Mouse (Mus musculus) ovary, postnatal 14 days (tissue): Measurements from ENCODE around the gene March5.
"Not testable (repeated sequence)": the region's sequence is repeated elsewhere in the genome, so short reads cannot be mapped to it uniquely, and the experiment has no call there.

Experiments used
- DNase-seq: peaks from one replicate; pipeline ENCODE4 v3.0.0; 2022; ENCODE audit warnings: low spot score

March5 gene

DNA sequence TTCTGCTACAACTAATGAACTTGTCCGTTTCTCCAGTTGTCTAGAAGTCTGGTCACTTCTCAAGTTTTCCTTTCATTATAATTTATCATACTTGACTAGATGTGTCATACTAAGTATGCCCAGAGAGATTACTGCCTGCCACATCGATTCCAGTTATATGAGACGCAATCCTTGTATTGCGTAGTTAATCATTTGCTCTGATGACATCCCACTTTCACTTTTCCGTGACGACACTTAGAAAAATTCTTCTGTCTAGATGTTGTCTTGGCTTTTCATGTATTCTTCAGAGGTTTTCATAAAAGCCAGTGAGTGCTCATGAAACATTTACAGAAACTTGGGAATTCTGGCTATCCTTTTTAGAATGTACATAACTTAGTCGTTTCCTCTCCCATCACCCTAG is 1.6 kb downstream of the March5 start:
- DNase-seq: no peak

DNA sequence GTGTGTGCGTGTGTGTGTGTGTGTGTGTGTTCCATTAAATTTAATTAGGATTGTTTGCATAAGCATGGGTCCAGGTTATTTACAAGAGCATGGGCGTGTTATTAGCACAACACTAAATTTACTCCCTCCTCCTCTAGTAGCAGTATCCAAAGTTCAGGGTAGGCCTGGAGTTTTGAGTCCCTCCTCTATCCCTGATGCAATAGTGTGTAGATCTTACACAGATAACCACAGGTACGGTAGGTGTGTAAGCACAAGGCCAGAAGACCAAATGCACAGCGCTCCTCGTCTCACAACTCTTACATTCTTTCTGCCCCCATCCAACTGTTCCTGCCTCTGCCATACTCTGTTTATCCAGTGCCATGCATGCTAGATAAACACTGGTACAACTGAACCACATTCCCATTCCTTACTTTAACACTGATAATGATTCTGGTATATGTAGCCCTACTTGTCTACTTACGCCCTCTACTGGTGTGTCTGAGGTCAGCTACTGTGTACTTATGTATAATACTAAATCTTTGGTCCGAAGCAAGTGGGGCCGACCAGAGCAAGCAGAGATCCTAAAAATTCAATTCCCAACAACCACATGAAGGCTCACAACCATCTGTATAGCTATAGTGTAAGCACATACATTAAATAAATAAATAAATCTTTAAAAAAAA is 2.3 kb downstream of the March5 start:
- no peak for DNase-seq

DNA sequence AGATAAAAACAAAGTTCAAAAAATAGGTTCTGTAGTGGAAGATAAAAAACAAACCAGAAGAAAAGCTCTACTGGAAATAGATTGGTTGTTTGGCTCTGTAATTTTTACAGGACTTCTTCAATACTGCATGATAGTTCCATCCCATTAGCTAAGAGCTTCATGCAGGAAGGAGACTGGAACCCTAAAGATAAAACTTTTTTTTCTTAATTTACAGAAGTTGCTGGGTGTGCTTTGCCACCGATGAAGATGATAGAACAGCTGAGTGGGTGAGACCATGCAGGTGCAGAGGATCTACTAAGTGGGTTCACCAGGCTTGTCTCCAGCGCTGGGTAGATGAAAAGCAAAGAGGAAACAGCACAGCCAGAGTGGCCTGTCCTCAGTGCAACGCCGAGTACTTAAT is 3.1 kb downstream of the March5 start:
- DNase-seq: no peak

DNA sequence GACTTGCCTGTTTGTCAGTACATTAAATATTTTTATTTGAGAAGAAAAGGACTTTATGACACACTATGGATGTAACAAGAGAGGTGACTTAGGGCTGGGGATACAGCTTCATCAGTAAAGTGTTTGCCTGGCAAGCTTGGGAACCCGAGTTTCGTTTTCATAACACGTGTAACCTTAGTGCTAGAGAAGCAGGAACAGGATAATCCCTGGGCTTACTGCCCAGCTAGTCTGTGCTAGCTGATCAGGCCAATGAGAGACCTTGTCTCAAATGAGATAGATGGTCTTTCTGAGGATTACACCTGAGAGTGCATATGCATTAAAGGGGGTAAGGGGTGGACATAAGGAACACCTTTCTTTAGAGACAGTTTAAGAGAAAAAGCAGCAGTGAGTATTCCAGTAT is 4.1 kb downstream of the March5 start:
- DNase-seq: no peak

DNA sequence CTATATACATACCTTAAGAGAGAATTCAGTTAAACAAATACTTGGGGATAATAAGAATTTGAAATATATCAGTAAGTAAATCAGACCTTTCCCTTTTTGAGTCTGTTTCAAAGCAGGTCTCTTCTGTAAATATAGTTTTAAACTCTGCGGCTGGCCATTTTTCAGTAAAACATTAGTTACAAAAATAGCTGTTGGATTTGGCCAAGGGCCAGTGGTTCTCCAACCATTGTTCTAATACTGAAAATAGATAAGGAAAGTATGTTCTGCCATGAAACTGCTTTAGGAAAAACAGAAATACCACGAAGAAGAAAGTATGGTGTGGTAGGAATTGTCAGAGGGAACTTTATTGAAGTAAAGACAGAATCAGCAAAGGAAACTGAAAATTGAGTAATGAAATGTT is 7.4 kb downstream of the March5 start:
- DNase-seq: no peak

DNA sequence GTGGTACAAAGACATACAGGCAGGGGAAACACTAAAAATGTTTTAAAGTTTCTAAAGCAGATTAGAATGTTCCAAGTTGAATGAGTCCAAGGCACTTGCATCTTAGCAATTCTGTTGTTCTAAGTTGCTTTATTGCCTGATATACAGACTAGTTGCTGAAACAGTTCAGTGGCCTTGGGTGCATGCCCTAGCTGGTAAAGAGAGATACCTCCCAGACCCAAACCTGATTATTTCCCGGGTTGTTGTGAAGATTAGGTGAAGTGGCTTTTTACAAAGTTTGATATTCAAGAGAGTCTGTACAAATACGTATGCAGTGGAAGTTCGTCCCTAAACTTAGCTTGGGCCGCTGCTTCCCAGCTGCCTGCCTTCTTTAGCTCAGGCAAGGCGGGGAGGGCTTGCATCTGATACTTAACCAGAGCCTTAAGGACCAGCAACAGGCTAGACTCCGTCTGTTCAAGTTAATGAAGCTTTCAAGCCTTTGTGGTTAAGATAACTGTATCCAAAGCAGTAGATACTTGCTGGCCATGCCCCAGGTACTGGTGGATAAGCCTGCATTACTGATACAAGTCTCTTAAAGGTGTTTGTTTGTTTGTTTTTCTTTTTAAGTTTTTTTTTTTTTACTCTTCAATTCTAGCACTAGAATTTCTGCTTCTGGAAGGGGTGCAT is 18.0 kb downstream of the March5 start:
- DNase-seq: no peak

DNA sequence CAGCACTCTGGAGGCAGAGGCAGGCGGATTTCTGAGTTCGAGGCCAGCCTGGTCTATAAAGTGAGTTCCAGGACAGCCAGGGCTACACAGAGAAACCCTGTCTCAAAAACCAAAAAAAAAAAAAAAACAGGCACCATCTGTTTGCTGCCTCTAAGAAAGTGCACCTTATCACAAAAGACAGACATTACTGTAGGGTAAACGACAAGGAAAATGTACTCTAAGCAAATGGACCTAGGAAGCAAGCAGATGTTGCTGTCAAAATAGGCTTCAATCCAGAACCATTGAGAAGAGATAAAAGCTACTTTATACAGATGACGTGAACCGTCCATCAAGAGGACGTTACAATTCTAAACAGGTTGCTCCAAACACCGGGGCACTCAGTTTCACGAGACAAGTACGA is 25.3 kb downstream of the March5 start:
- not testable (repeated sequence) for DNase-seq

DNA sequence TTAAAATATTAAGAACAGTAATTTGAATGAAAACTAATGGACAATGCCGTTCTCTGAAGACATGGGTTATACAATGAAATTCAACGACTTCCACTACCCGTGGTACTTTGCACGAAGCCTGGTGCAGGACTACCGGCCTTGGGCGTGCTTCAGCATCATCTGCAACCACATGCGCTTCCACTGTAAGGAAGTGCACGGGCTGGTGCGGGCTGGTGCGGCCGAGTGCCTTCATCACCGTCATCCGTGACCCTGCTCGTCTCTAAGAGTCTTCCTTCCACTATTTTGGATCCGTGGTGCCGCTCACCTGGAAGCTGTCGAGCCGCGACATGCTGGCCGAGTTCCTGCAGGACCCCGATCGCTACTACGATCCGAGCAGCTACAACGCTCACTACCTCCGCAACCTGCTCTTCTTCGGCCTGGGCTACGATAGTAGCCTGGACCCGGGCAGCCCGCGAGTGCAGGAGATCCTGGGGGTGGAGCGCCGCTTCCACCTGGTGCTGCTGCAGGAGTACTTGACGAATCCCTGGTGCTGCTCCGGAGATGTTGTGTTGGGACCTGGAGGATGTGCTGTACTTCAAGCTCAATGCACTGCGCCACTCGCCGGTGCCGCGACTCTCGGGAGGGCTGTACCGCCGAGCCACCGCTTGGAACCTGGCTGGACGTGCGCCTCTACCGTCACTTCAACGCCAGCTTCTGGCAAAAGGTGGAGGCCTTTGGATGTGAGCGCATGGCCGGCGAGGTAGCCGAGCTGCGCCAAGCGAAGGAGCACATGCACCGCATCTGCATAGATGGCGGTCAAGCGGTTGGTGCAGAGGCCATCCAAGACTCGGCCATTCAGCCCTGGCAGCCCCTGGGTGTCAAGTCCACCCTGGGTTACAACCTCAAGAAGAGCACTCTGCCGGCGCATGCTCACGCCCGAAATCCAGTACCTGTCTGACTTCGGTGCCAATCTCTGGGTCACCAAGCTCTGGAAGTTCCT is 26.5 kb downstream of the March5 start:
- DNase-seq: no peak

DNA sequence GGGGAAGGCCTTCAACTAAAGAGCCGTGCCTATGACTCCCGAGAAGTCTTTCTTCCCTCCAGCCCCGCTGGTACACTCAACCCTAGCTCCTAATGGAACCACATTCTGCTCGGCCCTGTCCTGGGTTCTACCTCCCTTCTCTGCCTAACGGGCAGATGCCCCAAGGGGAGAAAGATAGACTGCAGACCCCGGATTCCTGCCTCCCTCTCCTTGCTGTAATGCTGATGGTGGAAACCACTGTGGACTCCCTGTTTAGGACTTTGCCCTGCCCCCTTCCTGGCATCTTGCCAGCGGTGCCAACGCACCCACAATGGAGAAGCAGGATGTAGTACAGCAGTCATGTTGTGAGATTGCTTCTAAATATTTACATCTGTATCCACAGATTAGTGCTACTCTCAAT is 28.5 kb downstream of the March5 start:
- DNase-seq: no peak

DNA sequence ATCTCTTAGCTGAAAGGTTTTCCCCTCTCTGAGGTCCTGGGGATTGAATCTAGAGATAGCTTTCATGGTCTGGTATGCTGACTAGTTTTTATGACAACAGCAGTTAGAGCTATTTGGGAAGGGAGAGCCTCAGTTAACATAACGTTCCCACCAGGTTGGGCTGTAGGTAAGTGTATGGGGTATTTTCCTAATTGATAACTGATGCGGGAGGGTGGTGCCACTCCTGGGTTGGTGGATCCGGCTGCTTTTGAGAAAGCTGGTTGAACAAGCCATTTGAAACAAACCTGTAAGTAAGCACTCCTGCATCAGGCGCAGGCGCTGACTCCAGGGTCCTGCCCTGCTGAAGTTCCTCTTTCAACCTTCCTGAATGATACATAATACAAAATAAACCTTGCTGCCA is 30.0 kb downstream of the March5 start:
- DNase-seq: no peak

DNA sequence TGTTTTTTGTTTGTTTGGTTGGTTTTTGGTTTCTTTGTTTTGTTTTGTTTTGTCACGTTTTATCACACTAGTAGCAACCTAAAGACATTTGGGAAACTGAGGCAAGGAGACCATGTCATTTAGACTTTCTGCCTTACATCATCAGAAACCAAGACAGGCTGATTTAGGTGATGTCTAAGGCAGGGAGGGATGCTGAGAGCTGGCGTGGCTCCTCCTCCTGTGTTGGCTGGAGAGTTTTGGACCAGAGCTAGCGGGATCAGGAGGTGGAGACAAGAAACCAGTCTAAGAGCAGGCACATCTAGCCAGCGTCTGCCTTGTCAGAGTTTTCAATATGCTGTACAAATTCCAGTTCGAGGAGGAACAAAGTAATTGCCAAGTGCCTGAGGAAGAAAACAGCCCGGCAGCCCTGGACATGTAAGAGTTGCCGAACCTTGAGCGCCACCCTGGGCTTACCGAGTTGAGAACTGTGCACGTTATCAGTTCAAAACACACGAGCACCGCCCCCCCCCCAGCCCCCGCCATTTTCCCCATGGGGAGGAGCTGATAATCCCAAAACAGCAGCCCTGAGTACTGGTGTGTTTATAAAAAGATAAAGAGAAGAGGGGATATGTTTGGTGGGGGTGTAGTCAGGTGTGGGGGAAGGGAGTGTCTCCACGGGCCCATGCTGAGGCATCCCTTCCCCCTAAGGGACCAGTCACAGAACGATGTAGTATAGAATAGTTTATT is 30.5 kb downstream of the March5 start:
- DNase-seq: no peak

DNA sequence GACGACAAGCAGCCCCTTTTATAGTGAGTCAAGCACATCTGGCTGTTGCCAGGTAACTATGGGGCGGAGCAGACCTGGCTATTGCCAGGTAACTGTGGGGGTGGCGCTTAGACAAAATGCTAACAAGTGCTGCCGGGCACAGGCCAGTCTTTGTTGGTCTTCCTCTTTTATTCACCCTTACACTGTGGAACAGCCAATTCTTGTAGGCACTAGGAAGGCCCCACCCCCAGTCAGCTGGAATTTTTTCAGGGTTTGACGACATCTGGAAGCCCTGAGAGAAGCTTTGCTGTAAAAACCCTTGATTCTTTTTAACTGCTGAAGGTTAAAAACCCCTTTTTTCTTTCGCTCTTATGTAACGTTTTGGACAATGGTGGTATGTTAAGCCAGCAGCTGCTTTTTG is 31.3 kb downstream of the March5 start:
- DNase-seq: no peak

DNA sequence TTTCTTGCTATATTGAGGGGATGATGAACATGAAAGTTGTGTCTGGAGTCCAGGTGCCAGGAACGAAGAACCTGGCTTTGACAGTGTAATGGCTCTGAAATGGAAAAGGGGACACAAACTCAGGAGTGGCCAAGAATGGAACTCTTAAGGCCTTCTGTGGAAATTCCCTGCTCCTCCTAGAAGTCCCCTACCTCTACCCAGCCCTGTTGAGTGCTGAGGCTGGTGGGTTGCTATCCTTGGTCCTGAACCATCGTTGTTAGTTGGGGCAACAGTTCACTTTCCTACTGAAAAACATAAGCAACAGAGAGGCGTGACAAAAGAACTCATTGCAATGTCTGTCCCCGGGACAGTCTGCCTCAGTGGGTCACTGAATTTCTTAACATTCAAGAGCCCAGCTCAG is 31.8 kb downstream of the March5 start:
- peak; percentile 54 for DNase-seq

DNA sequence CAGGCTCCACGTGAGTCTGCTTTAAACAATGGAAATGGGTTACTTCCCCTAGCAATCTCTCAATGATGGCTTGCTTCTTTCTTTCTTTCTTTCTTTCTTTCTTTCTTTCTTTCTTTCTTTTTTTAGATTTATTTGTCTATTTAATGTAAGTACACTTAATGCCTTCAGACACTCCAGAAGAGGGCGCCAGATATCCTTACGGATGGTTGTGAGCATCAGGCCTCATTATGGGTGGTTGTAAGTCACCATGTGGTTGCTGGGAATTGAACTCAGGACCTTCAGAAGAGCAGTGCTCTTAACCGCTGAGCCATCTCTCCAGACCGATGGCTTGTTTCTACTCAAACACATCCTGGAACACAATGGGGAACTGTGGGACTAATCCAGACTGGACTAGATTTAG is 33.9 kb downstream of the March5 start:
- DNase-seq: no peak

DNA sequence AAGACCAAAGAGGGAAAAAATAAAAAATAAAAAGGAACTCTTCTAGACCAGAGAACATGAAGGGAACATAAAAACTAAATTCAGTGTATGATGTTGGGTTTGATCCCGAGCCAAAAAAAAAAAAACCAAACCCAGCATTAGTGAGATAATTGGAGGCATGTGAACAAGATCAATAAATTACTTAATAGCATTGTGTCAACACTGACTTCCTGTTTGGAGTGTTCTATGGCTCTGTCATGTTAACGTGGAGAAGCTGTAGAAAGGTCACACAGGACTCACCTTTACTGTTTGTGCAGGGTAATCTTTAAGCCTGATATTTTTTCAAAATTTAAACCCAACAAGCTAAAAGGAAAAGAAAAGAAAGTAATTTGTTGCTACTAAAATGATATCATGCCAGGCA is 35.4 kb downstream of the March5 start:
- no peak for DNase-seq

DNA sequence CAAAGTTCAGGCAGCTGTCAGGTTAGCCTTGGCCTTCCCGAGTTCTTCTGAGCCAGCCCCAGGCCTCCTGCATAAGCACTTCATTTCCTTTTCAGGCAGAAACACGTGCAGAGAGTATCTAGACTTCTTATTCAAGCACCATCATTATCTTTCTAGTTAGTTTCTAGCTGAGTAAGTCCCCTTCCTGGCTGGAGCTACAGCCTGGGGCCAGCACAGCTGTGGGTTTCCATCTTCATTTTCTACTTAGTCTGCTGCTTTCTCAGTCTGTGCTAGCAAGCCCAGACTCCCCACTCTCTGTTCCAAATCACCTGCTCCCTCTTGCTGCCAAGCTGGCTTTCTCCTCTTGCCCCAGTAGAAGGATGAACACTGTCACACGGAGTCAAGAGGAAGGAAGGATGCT is 39.5 kb downstream of the March5 start:
- no peak for DNase-seq

DNA sequence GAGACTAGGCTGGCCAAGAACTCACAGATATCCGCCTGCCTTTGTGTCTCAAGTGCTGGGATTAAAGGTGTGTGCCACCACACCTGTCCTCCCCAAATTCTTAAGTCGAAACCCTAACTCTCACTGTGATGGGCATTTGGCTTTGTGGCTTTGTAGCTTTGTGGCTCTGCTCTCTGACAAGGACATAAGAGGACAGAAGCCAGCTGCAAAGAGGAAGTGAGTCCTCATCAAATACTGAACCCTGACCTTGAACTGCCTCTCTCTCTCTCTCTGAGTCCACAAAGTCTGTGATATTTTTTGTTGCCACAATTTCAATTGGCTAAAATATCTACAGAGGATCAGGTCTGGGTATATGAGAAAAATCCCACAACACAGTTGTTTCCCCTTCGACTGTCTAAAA is 40.9 kb downstream of the March5 start:
- no peak for DNase-seq

DNA sequence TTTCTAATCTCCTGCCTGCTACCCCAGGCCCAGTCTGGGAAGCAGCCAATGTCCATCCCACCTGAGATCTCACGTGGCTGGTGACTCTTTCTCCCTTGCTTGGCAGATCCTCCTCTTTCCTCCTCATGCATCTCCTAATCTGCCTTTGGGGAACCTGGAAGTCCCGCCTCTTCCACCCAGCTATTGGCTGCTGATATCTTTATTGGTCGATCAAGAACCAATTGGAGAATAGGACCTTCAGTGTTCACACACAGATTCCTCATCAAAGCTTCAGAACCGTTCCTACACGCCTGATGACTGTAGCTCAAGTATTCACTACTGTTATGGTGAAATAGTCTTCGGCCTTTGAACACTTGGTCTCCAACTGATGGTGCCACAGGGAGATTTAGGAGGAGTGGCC is 44.8 kb downstream of the March5 start:
- no peak for DNase-seq

DNA sequence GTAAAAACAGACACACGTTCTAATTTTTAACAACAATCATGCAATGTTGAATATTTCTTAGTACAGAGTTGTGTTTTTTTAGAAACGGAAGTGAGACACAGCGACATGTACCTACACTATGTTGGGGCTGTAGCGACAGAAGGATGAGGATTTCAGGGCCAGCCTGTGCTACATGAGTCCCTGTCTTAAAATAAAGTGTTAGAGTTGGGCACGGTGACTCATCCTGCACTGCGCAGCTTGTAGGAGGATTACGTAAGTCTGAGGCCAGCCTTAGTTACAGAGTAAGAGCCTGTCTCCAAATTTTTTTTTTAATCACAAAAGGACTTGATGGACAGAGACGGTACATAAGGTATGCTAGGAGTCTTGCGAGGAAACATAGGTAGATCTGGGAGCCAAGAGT is 48.0 kb downstream of the March5 start:
- DNase-seq: no peak

DNA sequence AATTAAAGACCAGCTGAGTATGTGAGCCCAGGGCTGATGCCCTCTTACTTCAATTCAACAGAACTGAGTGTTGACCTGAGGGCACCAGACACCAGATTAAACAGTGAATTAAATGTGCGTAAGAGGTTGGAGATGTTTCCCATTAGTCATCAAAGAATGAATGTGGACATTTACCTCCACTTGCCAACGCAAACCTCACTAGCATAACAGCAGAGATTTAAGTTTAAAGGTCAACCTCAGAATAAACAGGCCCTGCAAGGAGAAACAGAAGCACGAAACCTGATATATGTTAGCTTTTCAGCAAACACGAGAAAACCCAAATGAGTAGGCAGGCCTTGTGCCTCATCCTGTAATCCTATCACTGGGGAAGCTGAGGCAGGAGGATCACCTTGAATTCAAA is 55.0 kb downstream of the March5 start:
- no peak for DNase-seq

DNA sequence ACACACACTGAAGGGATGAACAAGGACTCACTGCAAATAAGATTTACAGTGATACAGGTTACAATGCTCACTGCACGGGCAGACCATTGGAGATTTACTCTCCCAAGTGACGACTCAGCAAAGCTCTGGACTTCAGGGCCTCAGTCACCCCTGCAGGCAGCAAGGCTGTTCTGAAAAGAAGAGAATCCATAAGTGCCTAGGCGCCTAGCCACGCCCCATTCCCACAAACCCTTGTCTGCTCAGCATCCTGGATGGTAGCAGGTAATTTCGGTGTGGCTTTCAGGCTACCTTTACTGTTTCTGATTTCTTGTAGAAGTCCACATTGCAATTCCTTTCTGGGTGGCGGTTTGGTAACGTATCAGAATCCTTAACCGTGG is 56.2 kb downstream of the March5 start:
- DNase-seq: no peak
